Mouse (Mus musculus) intestine, embryonic 16.5 days (tissue): ENCODE data around the gene Reln. TPM values are rescaled to one million over a fixed set of nuclear protein-coding genes. Genes with fewer than 3 reads are reported as not detected.

ENCODE experiments used
- ATAC-seq: fragments of 200-750 bp; cut with Nextera tagmentation; 2 replicates; pipeline ENCODE4 v1.8.0; 2017; ENCODE audit warnings: moderate TSS enrichment, moderate library complexity
- H3K27ac ChIP-seq: fragments of 300-500 bp; sonication (generic); 2 replicates; pipeline ENCODE4 v1.5.1; 2014; ENCODE audit warnings: mild to moderate bottlenecking, low read length
- H3K27me3 ChIP-seq: fragments of 300-500 bp; sonication (generic); replicated peaks from 2 replicates; pipeline ENCODE4 v1.6.1; 2014; ENCODE audit warnings: low read length, control low read depth, mixed read lengths; ENCODE audit not compliant: control insufficient read depth, insufficient read depth
- H3K36me3 ChIP-seq: fragments of 300-500 bp; sonication (generic); 2 replicates; pipeline ENCODE4 v1.6.1; 2014; ENCODE audit warnings: low read length, control low read depth; ENCODE audit not compliant: control insufficient read depth, insufficient read depth
- H3K4me1 ChIP-seq: fragments of 300-500 bp; sonication (generic); 2 replicates; pipeline ENCODE4 v1.6.1; 2014; ENCODE audit warnings: low read length, control low read depth, mixed read lengths; ENCODE audit not compliant: control insufficient read depth, insufficient read depth
- H3K4me2 ChIP-seq: fragments of 300-500 bp; sonication (generic); 2 replicates; pipeline ENCODE4 v1.6.1; 2014; ENCODE audit warnings: low read depth, low read length, control low read depth
- H3K4me3 ChIP-seq: fragments of 300-500 bp; sonication (generic); 2 replicates; pipeline ENCODE4 v1.5.1; 2014; ENCODE audit warnings: mild to moderate bottlenecking, low read length
- H3K9ac ChIP-seq: fragments of 300-500 bp; sonication (generic); 2 replicates; pipeline ENCODE4 v1.6.1; 2014; ENCODE audit warnings: low read depth, low read length
- H3K9me3 ChIP-seq: fragments of 300-500 bp; sonication (generic); 2 replicates; pipeline ENCODE4 v1.6.1; 2016; ENCODE audit warnings: low read length, control low read depth; ENCODE audit not compliant: control insufficient read depth
- WGBS: fragments of 180-500 bp; shearing (Covaris S2); extraction: QIAGEN DNeasy Blood & Tissue Kit; methylation state at CpG from one replicate; pipeline ENCODE4 v1.1.7; 2014; 5-methylcytosine and 5-hydroxymethylcytosine counted together
- polyA plus RNA-seq: library from polyadenylated mRNA; unstranded; fragments of >200 nt; fragmentation: Nextera tagmentation; extraction: Ambion mirVana; gene quantifications from 2 replicates; pipeline ENCODE4 v1.2.1, GENCODE M21; 2015

Reln gene
- polyA plus RNA-seq, 1 experiment from 2014 or later: 2.0 TPM

DNA sequence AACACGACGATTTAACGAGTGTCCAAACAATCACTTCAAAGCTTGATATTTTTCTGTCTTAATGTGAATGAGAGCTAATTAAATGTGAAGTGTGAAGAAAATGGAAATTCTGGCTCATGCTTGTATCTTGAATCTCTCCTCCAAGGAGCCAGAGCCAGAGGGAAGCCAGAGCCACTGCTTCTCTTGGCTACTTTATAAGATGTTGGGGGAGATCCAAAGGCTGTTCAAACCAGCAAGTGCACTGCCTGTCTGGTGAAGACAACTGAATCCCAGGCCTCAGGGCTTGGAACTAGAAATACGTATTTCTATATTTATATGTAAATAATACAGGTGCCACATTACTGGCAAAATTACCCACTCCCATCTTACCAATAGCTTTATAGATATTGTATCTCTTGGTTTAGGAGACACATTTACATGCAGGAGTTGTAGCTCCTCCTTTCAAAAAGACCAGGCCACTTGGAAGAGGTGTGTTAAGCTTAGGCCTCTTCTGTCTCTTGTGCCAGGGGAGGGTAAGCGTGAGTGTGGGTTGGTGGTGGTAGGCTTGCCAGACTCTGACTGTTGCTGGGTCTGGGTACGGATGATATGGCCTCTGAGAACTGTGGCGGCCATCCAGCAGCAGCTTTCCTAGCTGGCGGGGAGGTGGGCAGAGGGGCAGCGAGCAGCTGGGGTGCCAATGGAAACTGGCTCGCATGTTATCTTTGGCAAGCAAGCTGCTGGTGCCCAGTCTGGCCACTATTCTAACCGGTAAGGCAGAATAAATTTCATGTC is 395.6 kb downstream of the Reln start:
- Histone ChIP-seq H3K4me3 (no peak overlapping the region), H3K27ac (no peak overlapping the region), H3K27me3 (no peaks in the 10 kb centered on the region), H3K9me3 (no peaks in the 10 kb centered on the region), H3K9ac (no peak overlapping the region), H3K4me2 (no peak overlapping the region), H3K36me3 (no peaks in the 10 kb centered on the region), H3K4me1 (no peaks in the 10 kb centered on the region)
- WGBS: 82% methylated on average over 11 of the region's 11 CpGs
- ATAC-seq: no peak

DNA sequence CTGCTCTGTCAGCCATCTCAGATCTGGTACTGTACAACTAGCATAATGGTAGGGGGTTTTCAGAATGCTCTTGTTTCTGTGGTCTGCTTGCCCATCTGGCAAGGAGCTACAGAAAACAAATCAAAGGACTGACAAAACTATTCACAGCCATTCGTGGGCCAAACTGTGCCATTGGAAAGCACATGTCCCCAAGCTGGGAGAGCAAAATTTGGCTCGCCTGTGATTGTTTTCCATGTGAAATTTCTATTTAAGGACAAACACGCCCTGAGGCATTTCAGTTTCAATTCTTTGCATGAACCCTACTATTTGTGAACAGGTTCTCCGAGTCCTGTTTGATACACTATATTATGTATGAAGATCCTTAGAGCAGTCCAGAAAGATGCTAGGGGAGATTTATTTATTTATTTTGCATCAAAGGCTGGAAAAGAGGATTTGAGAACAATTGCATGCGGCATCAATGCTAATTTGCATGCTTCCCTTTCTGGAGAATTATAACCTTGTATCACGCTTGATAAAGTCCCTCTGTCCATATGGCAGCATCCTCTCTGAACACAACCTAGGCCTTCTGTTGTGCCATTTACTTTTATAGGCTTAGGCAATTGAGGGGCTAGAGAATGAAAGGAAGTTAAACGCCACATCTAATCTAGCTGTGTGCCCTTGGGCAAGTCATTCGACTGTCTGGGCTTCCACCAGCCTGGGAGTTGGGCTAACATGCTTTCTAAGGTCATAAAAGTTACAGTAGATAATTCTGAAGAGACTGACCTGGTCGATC is 396.7 kb downstream of the Reln start:
- Histone ChIP-seq H3K36me3 (no peaks in the 10 kb centered on the region), H3K4me2 (no peak overlapping the region), H3K9me3 (no peaks in the 10 kb centered on the region), H3K27ac (no peak overlapping the region), H3K4me3 (no peak overlapping the region), H3K4me1 (no peaks in the 10 kb centered on the region), H3K9ac (no peak overlapping the region), H3K27me3 (no peaks in the 10 kb centered on the region)
- 77% methylated on average over 9 of the region's 9 CpGs for WGBS
- ATAC-seq: no peak

DNA sequence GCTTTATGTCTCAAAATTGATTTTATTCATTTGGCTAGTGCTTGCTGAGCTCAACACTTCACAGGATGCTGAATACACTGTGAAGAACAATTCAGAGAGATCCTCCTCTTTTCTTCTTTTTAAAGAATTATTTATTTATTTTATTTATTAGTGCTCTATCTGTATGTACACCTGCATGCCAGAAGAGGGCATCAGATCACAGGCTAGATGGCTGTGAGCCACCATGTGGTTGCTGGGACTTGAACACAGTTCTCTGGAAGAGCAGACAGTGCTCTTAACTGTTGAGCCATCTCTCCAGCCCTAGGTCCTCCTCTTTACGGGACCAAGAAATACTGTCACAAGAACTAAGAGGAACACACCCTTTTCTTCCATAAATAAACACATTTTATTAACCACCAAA is 399.9 kb downstream of the Reln start:
- Histone ChIP-seq H3K36me3 (no peaks in the 10 kb centered on the region), H3K4me3 (no peak overlapping the region), H3K9me3 (no peaks in the 10 kb centered on the region), H3K4me2 (no peak overlapping the region), H3K27ac (no peak overlapping the region), H3K9ac (no peak overlapping the region), H3K27me3 (no peaks in the 10 kb centered on the region), H3K4me1 (no peaks in the 10 kb centered on the region)
- 97% methylated on average over 1 of the region's 1 CpGs for WGBS
- ATAC-seq: no peak

DNA sequence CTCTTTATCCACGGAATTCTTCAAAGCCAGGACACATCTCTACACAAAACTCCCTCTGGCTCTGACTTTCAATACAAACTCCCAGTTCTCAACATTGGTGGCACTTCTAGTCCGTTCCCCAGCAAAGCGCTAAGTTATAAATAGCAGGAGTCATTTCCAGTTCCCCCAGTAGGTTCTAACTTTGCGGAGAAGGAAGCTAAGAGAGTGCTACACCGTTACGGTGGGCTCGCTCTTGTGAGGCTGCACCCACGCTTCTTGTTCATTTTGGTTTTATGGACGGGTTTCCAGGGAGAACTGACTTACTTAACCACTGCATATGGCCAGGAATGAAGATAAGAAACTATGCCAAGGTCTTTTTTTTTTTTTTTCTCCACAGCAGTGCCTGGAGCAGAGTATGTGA is 405.1 kb downstream of the Reln start:
- Histone ChIP-seq H3K27me3 (no peaks in the 10 kb centered on the region), H3K4me1 (no peaks in the 10 kb centered on the region), H3K4me2 (no peak overlapping the region), H3K9ac (no peak overlapping the region), H3K36me3 (no peaks in the 10 kb centered on the region), H3K27ac (no peak overlapping the region), H3K4me3 (no peak overlapping the region), H3K9me3 (no peaks in the 10 kb centered on the region)
- WGBS: 82% methylated on average over 9 of the region's 9 CpGs
- ATAC-seq: no peak

DNA sequence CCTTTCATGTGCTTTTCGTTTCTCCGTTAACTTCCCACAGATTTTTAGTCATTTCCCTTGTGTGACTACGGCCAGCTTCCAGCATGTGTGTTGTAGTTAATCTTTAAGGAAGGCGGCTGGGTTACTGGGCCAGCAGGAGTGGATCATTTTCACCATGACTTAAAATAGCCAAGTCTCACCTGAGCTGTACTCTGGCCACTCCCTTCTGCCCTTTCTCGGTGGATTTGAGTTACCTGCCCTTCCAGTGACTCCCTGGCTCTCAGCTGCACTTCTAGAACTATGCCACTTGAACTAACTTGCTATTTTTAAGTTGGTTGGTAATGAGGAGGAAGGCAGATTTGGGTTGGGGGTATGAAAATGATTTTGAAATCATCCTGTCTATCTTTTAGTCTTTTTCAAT is 406.4 kb downstream of the Reln start:
- Histone ChIP-seq H3K4me1 (no peaks in the 10 kb centered on the region), H3K9me3 (no peaks in the 10 kb centered on the region), H3K27ac (0 out of 2 replicates have a peak overlapping the region, but pooled peaks have one; percentile 15), H3K4me2 (no peak overlapping the region), H3K4me3 (no peak overlapping the region), H3K36me3 (no peaks in the 10 kb centered on the region), H3K27me3 (no peaks in the 10 kb centered on the region), H3K9ac (no peak overlapping the region)
- ATAC-seq: peak; percentile 45; the same call in 1 of the 2 replicates
- WGBS: 62% methylated on average over 5 of the region's 5 CpGs

DNA sequence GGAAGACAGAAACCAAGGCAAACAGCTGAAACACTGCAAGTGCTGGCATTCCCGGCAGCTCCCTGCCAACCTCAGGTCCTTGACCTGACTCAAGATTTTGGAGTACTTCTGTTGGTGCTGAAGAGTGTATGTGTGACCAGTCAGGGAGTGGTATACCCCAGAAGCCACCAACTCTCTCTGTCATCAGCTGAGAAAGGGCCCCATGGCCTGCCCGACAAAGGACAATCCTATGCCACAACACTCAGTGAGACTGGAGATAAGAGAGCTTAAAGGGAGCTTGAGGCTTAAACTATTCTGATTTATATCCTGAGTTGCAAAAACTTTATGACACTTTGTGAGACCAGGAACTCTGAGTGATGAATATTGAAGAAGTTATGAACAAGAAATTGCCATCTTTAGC is 407.9 kb downstream of the Reln start:
- H3K36me3 ChIP-seq: no peaks in the 10 kb centered on the region
- ATAC-seq: peak; percentile 80
- 0 out of 2 replicates have a peak overlapping the region, but pooled peaks have one; percentile 10 for H3K27ac ChIP-seq
- H3K9me3 ChIP-seq: no peaks in the 10 kb centered on the region
- no peak overlapping the region for H3K9ac ChIP-seq
- no peak overlapping the region for H3K4me2 ChIP-seq
- H3K27me3 ChIP-seq: no peaks in the 10 kb centered on the region
- 59% methylated on average over 2 of the region's 2 CpGs for WGBS
- H3K4me1 ChIP-seq: no peaks in the 10 kb centered on the region
- no peak overlapping the region for H3K4me3 ChIP-seq

DNA sequence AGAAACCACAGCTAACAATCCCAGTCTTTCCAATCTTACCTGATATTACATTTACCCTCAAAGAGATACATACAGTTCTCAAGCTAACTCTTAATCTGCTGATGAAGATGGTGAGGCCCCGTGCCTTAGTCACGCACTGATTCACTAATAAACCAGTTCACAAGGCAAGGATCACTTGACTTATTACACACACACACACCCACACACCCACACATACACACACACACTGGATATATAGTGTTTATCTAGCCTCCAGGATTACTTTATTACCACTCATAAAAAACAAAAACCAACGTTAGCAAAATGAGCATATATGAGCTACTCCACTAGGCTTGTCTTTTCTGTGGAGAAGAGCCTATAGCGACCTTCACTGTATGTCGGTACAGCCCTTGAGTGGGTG is 408.4 kb downstream of the Reln start:
- Histone ChIP-seq H3K4me2 (no peak overlapping the region), H3K36me3 (no peaks in the 10 kb centered on the region), H3K4me1 (no peaks in the 10 kb centered on the region), H3K4me3 (no peak overlapping the region), H3K9me3 (no peaks in the 10 kb centered on the region), H3K27ac (no peak overlapping the region), H3K27me3 (no peaks in the 10 kb centered on the region), H3K9ac (no peak overlapping the region)
- WGBS: 56% methylated on average over 5 of the region's 5 CpGs
- peak; percentile 81 for ATAC-seq

DNA sequence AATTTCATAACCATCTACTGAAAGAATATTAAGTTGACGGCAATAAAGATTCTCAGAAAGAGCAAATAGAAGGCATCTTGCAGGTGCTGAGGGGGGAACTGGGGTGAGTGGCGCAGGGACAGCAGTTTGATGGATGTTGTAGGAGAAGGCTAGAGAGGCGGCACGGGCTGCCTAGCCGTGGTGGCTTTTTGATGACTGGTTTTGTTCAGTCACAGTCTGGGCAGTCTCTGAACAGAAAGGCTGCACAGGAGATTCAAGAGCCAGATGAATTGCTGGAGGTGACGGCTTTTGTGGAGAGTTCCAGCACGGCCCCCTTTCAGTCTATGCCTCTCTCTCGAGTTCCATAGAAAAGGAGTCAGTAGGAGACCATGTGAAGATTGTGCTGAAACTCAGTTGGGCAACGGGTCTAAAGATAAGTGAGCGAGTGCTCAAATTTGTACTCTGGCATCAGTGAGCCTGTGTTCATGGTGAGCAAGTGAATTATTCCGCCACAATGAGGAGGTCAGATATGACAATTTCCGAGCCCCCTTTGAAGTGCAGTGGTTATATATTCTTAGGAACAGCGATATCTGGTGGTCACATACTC is 409.6 kb downstream of the Reln start:
- Histone ChIP-seq H3K4me2 (no peak overlapping the region), H3K27me3 (no peaks in the 10 kb centered on the region), H3K36me3 (no peaks in the 10 kb centered on the region), H3K4me1 (no peaks in the 10 kb centered on the region), H3K4me3 (no peak overlapping the region), H3K27ac (no peak overlapping the region), H3K9me3 (no peaks in the 10 kb centered on the region), H3K9ac (no peak overlapping the region)
- 82% methylated on average over 13 of the region's 13 CpGs for WGBS
- no peak for ATAC-seq

DNA sequence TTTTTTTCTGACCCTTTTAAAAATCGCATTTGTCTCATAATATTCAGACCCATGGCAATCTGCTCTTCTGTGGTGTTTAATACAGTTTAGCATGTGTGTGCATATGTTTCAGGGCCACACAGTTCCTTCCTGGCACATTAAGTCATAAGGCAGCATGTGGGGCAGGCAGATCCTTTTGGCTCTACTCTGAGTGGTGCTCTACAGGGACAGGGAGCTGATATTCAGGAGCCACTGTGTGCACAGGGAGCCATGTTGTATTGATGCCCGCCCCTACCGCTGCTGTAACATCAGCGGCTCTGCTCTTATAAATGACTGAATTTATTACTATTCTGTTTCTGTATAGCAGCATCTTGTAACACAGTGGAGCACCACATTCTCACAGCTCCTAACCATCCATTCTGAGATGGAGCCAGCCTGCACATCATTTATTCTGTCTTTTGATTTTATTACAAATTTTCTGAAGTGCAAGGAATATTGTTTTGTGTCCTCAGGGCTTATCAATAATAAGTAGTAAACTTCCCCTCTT is 410.3 kb downstream of the Reln start:
- Histone ChIP-seq H3K4me1 (no peaks in the 10 kb centered on the region), H3K4me2 (no peak overlapping the region), H3K9me3 (no peaks in the 10 kb centered on the region), H3K4me3 (no peak overlapping the region), H3K27ac (no peak overlapping the region), H3K27me3 (no peaks in the 10 kb centered on the region), H3K36me3 (no peaks in the 10 kb centered on the region), H3K9ac (no peak overlapping the region)
- no peak for ATAC-seq
- 90% methylated on average over 4 of the region's 4 CpGs for WGBS
